Comparison of ENCODE assay signal across 8 mouse cellular contexts in genomic region chr11:45943891-45944642, GRCm38 (mm10). TPM values are rescaled to one million over a fixed set of nuclear protein-coding genes. Genes with fewer than 3 reads are reported as not detected.
DNase-seq lines count a peak whose midpoint lies in the region; ATAC-seq and TF ChIP-seq lines count a peak whose summit lies in the region.

No protein-coding gene starts in this region.

- dilution Hi-C loops in CH12.LX (cut with MboI; ENCODE audit: extremely low pct_ligation_motif_present, extremely low pct_unique_long_range_greater_than_20kb, low sequenced_read_pairs) = no loop called here

- peak; percentile 47 for ATAC-seq in heart, embryonic 11.5 days (replicated peaks; ENCODE audit: insufficient number of reproducible peaks, low FRiP score, low TSS enrichment)
- peak; percentile 45 for ATAC-seq in forebrain, embryonic 16.5 days
- ATAC-seq in midbrain, embryonic 16.5 days = peak; percentile 50

- H3K4me1 ChIP-seq in heart, embryonic 11.5 days (ENCODE audit: control insufficient read depth, insufficient read depth, low read length) = peaks cover 12% of the 10 kb centered on the region
- peaks cover 0 to 24% of the 10 kb centered on the region in 2 experiments; a peak in 3 of 4 replicates for H3K4me1 ChIP-seq in CH12.LX (ENCODE audit: control insufficient read depth in 1 of 2, insufficient read depth in 2 of 2)
- H3K4me1 ChIP-seq in forebrain, embryonic 16.5 days (replicated peaks; ENCODE audit: control insufficient read depth, insufficient read depth, low read length) = peaks cover 18% of the 10 kb centered on the region
- H3K4me1 ChIP-seq in midbrain, embryonic 16.5 days (ENCODE audit: control insufficient read depth, insufficient read depth, low read length) = peaks cover 17% of the 10 kb centered on the region

- TF ChIP-seq RAD21 in CH12.LX (IDR thresholded peaks at IDR 0.05; ENCODE audit: low read depth, low read length) = no peak

- no peak for DNase-seq in heart, adult 8-10 months (ENCODE audit: low spot score)
- no peak for DNase-seq in CH12.LX (ENCODE audit: extremely low read depth)
- peak; percentile 30 to 35 for DNase-seq in cerebellum, adult 18-20 months
- peak; percentile 31 to 32 for DNase-seq in kidney, postnatal 4 days
- peak; percentile 35 to 40 for DNase-seq in thymus, postnatal 36 days

- H3K9me3 ChIP-seq in heart, embryonic 11.5 days (replicated peaks; ENCODE audit: control insufficient read depth, low read length) = no peaks in the 10 kb centered on the region
- H3K9me3 ChIP-seq in CH12.LX (replicated peaks; ENCODE audit: low read length) = no peaks in the 10 kb centered on the region
- H3K9me3 ChIP-seq in forebrain, embryonic 16.5 days (ENCODE audit: control insufficient read depth, low read length) = no peaks in the 10 kb centered on the region
- H3K9me3 ChIP-seq in midbrain, embryonic 16.5 days (replicated peaks; ENCODE audit: control insufficient read depth, low read length, poor library complexity, severe bottlenecking) = no peaks in the 10 kb centered on the region

- H3K27me3 ChIP-seq in heart, embryonic 11.5 days (ENCODE audit: control insufficient read depth, insufficient read depth, low read length) = no peaks in the 10 kb centered on the region
- H3K27me3 ChIP-seq in CH12.LX (replicated peaks) = no peaks in the 10 kb centered on the region
- no peaks in the 10 kb centered on the region for H3K27me3 ChIP-seq in forebrain, embryonic 16.5 days (replicated peaks; ENCODE audit: control insufficient read depth, insufficient read depth, low read length)
- no peaks in the 10 kb centered on the region for H3K27me3 ChIP-seq in midbrain, embryonic 16.5 days (ENCODE audit: control insufficient read depth, insufficient read depth, low read depth, low read length)

- H3K9ac ChIP-seq in heart, embryonic 11.5 days (ENCODE audit: low read depth, low read length) = peak overlapping the region; percentile 93
- peak overlapping the region; percentile 76 for H3K9ac ChIP-seq in CH12.LX (ENCODE audit: insufficient read depth, low read depth)
- H3K9ac ChIP-seq in forebrain, embryonic 16.5 days (replicated peaks; ENCODE audit: low read depth, low read length) = peak overlapping the region; percentile 84
- H3K9ac ChIP-seq in midbrain, embryonic 16.5 days (ENCODE audit: low read depth, low read length) = peak overlapping the region; percentile 94

- TF ChIP-seq EP300 in CH12.LX (IDR thresholded peaks at IDR 0.05; ENCODE audit: low read length) = no peak

- TF ChIP-seq POLR2A in CH12.LX (IDR thresholded peaks at IDR 0.05; ENCODE audit: low read depth, low read length) = no peak

- H3K4me2 ChIP-seq in heart, embryonic 11.5 days = peak overlapping the region; percentile 93
- peak overlapping the region; percentile 81 for H3K4me2 ChIP-seq in CH12.LX (ENCODE audit: insufficient read depth, low read depth, poor library complexity, severe bottlenecking)
- peak overlapping the region; percentile 87 for H3K4me2 ChIP-seq in forebrain, embryonic 16.5 days (ENCODE audit: low read length)
- H3K4me2 ChIP-seq in midbrain, embryonic 16.5 days (ENCODE audit: low read length) = peak overlapping the region; percentile 79

- H3K36me3 ChIP-seq in heart, embryonic 11.5 days (ENCODE audit: control insufficient read depth, insufficient read depth, low read length) = no peaks in the 10 kb centered on the region
- peaks cover 16 to 59% of the 10 kb centered on the region in 2 experiments for H3K36me3 ChIP-seq in CH12.LX (replicated peaks in 1 of 2; ENCODE audit: control insufficient read depth in 1 of 2, insufficient read depth in 1 of 2, low read length in 1 of 2)
- H3K36me3 ChIP-seq in forebrain, embryonic 16.5 days (ENCODE audit: control insufficient read depth, insufficient read depth) = no peaks in the 10 kb centered on the region
- H3K36me3 ChIP-seq in midbrain, embryonic 16.5 days (ENCODE audit: control insufficient read depth, insufficient read depth, low read length) = no peaks in the 10 kb centered on the region

- in situ Hi-C loops in CH12.LX (cut with MboI; ENCODE audit: low pct_ligation_motif_present, low pct_unique_long_range_greater_than_20kb, low sequenced_read_pairs) = no loop called here

- peak overlapping the region; percentile 83 for H3K4me3 ChIP-seq in heart, embryonic 11.5 days (ENCODE audit: low read depth, low read length)
- peak overlapping the region; percentile 71 to 92 (median 79) for H3K4me3 ChIP-seq in CH12.LX (replicated peaks in 1 of 3; ENCODE audit: low read depth in 2 of 3, low read length in 2 of 3, poor library complexity in 1 of 3)
- peak overlapping the region; percentile 88 for H3K4me3 ChIP-seq in forebrain, embryonic 16.5 days (replicated peaks; ENCODE audit: low read length)
- H3K4me3 ChIP-seq in midbrain, embryonic 16.5 days (ENCODE audit: low read depth, low read length) = peak overlapping the region; percentile 93

- TF ChIP-seq CTCF in CH12.LX (conservative IDR thresholded peaks at IDR 0.05 in 1 of 2, IDR thresholded peaks at IDR 0.05 in 1 of 2; ENCODE audit: low read depth in 2 of 2, low read length in 2 of 2) = no peak

- under 1% methylated on average over 48 of the region's 49 CpGs for WGBS in heart, embryonic 11.5 days (ENCODE audit: insufficient replicate concordance)
- under 1% methylated on average over 48 of the region's 49 CpGs for WGBS in forebrain, embryonic 16.5 days
- WGBS in midbrain, embryonic 16.5 days = 0% methylated on average over 48 of the region's 49 CpGs

- H3K79me2 ChIP-seq in CH12.LX (replicated peaks; ENCODE audit: control insufficient read depth, extremely low read depth, insufficient read depth, poor library complexity, severe bottlenecking) = no peaks in the 10 kb centered on the region

- peak overlapping the region; percentile 65 for H3K27ac ChIP-seq in heart, embryonic 11.5 days (ENCODE audit: low read depth, low read length)
- no peak overlapping the region for H3K27ac ChIP-seq in CH12.LX (ENCODE audit: insufficient read depth, low read depth)
- H3K27ac ChIP-seq in forebrain, embryonic 16.5 days (ENCODE audit: low read length) = no peak overlapping the region
- peak overlapping the region; percentile 85 for H3K27ac ChIP-seq in midbrain, embryonic 16.5 days (ENCODE audit: low read length)

TF ChIP-seq in CH12.LX, 34 proteins besides CTCF, POLR2A, EP300 and RAD21:
- 0 out of 2 replicates have a peak, but pooled peaks have one; percentile 10 for TF ChIP-seq BHLHE40 (IDR thresholded peaks at IDR 0.05; ENCODE audit: low read depth, low read length)
- TF ChIP-seq ETS1 (conservative IDR thresholded peaks at IDR 0.05; ENCODE audit: low read depth, low read length) = no peak
- TF ChIP-seq MAX (IDR thresholded peaks at IDR 0.05; ENCODE audit: low read length) = peak; percentile 35; the same call in 1 of the 2 replicates

RNA-seq across cellular contexts. Expression of gene Lsm11, which starts 0.7 kb away (rescaled TPM):
- 10.3 and 11.0 TPM in 2 replicates for polyA plus RNA-seq in heart, embryonic 11.5 days (2014; fragmentation: Nextera tagmentation; extraction: Ambion mirVana)
- total RNA-seq in heart, adult 8-10 months (2022) = 1 to 10 TPM; 2.1 to 3.5 (median 3.1) TPM
- 12.8 and 13.1 TPM in 2 replicates for total RNA-seq in CH12.LX (2012; rRNA removed)
- total RNA-seq in CH12.LX (2014; rRNA removed) = 8.9 and 9.0 TPM in 2 replicates
- 10.1 and 11.0 TPM in 2 replicates for polyA plus RNA-seq in CH12.LX (2012; ENCODE audit: insufficient read length, low read depth)
- polyA plus RNA-seq in forebrain, embryonic 16.5 days (2015; fragmentation: Nextera tagmentation; extraction: Ambion mirVana) = 11.5 and 13.6 TPM in 2 replicates
- 25.1 and 26.3 TPM in 2 replicates for polyA plus RNA-seq in midbrain, embryonic 16.5 days (2015; fragmentation: Nextera tagmentation; extraction: Ambion mirVana)

RNA-seq across cellular contexts. Expression of gene Thg1l, which starts 11.2 kb away (rescaled TPM):
- 9.5 and 9.6 TPM in 2 replicates for polyA plus RNA-seq in heart, embryonic 11.5 days (2014; fragmentation: Nextera tagmentation; extraction: Ambion mirVana)
- 1 to 10 TPM; 4.2 to 6.1 (median 4.7) TPM for total RNA-seq in heart, adult 8-10 months (2022)
- total RNA-seq in CH12.LX (2012; rRNA removed) (32.7 and 38.7 TPM in 2 replicates), CH12.LX (2014; rRNA removed) (45.2 and 45.6 TPM in 2 replicates)
- 60.0 and 68.7 TPM in 2 replicates for polyA plus RNA-seq in CH12.LX (2012; ENCODE audit: insufficient read length, low read depth)
- polyA plus RNA-seq in forebrain, embryonic 16.5 days (2015; fragmentation: Nextera tagmentation; extraction: Ambion mirVana) = 10.0 and 10.2 TPM in 2 replicates
- 9.3 and 10.0 TPM in 2 replicates for polyA plus RNA-seq in midbrain, embryonic 16.5 days (2015; fragmentation: Nextera tagmentation; extraction: Ambion mirVana)

RNA-seq across cellular contexts. Expression of gene Sox30, which starts 36.0 kb away (rescaled TPM):
- 0.07 and 0.40 TPM in 2 replicates for polyA plus RNA-seq in heart, embryonic 11.5 days (2014; fragmentation: Nextera tagmentation; extraction: Ambion mirVana)
- total RNA-seq in heart, adult 8-10 months (2022) = under 1 TPM in 3 of 4 experiments, not detected in 1; 0.22 to 0.26 (median 0.25) TPM
- not detected in 2 replicates for total RNA-seq in CH12.LX (2012; rRNA removed)
- total RNA-seq in CH12.LX (2014; rRNA removed) = not detected in 2 replicates
- polyA plus RNA-seq in CH12.LX (2012; ENCODE audit: insufficient read length, low read depth) = not detected in 2 replicates
- polyA plus RNA-seq in forebrain, embryonic 16.5 days (2015; fragmentation: Nextera tagmentation; extraction: Ambion mirVana) = not detected in 2 replicates
- polyA plus RNA-seq in midbrain, embryonic 16.5 days (2015; fragmentation: Nextera tagmentation; extraction: Ambion mirVana) = 0.06 and 0.08 TPM in 2 replicates

Comparison
In these comparisons a context has a peak if more than half of its experiments do, and no peak if none do; other contexts are left out.
1. H3K27ac ChIP-seq: peak in heart, embryonic 11.5 days (single experiment) and midbrain, embryonic 16.5 days (single experiment); none in CH12.LX (single experiment) and forebrain, embryonic 16.5 days (single experiment).
2. DNase-seq: peak in cerebellum, adult 18-20 months (2 of 2), kidney, postnatal 4 days (2 of 2) and thymus, postnatal 36 days (2 of 2); none in heart, adult 8-10 months (single experiment) and CH12.LX (single experiment).
3. Peak in every context shown above with its lines, with median percentiles within 50 percentile points of each other: ATAC-seq, H3K4me2 ChIP-seq, H3K4me3 ChIP-seq and H3K9ac ChIP-seq.